Mouse (Mus musculus): Measurements from ENCODE around the gene Ank3. TPM values are rescaled to one million over a fixed set of nuclear protein-coding genes. Genes with fewer than 3 reads are reported as not detected.

Gene Ank3
- total and polyA plus RNA-seq, 2 experiments, result 2.9 to 31.0 TPM

DNA sequence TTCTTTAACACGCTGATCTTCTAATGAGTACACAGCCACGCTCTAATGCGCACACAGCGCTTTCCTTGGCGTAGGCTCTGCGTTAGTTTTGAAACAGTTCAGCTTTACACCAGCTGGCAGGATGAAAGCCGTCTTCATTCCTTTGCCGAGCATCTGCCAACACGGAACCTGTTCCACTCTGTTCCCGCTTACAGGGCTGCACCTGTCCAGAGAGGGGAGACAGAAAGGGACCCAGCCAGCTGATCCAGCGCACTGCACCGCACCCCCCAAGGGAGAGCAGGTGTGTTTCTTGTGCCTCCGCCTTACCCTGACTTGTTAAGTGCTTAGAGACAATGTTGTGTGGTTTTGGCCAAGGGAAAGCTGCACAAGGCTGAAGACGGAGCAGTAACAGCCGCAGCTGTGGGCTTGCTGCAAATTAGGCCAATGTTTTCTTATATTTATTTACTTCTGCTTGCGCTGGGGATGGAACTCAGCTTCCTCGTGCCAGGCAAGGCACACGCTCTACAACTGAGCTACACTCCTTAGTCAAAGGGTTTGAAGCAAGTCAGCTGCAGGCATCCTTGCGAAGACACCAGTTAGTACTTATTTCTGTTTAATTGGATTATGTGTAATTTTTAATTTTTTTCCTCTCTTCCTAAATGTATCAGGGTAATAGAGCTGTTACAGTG is 661.6 kb downstream of the Ank3 start:
- Histone ChIP-seq H3K36me3 (ENCODE audit: control insufficient read depth, insufficient read depth, low read length) (no peaks in the 10 kb centered on the region), H3K4me1 (ENCODE audit: control insufficient read depth, insufficient read depth, low read length) (no peaks in the 10 kb centered on the region), H3K27me3 (ENCODE audit: control insufficient read depth, insufficient read depth, low read length) (no peaks in the 10 kb centered on the region), H3K27ac (replicated peaks; ENCODE audit: insufficient read depth, low read depth, low read length) (no peak overlapping the region), H3K79me2 (ENCODE audit: control insufficient read depth, insufficient read depth, low read length) (no peaks in the 10 kb centered on the region), H3K9ac (ENCODE audit: low read depth, low read length) (no peak overlapping the region), H3K4me3 (ENCODE audit: insufficient read depth, low read depth, low read length) (no peak overlapping the region)
- WGBS, result 66% methylated on average over 19 of the region's 19 CpGs
- no peak for DNase-seq (ENCODE audit: extremely low read depth, low read depth, low spot score)
- TF ChIP-seq CTCF (IDR thresholded peaks at IDR 0.05; ENCODE audit: low read depth, low read length) (no peak), POLR2A (IDR thresholded peaks at IDR 0.05; ENCODE audit: extremely low read depth, insufficient read depth, low read length) (no peak)

DNA sequence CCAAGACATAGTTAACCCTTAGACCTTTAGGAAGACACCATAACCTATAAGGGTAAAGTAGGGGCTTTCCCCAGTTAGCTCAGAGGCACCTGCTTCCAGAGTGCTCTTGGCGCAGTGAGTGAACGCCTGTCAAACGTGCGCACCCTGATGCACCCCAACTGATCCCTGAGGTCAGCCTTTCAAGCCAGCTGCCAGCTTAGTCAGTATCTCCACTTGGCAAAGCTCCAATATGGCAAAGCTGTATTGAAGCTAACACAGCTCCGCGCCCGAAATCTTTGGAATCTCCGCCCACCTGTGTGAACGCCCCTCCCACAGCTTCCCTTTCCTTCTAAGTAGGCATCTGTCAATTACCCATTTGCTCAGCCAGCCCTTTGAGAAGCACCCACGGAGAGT is 662.1 kb downstream of the Ank3 start:
- TF ChIP-seq POLR2A (IDR thresholded peaks at IDR 0.05; ENCODE audit: extremely low read depth, insufficient read depth, low read length) (no peak), CTCF (IDR thresholded peaks at IDR 0.05; ENCODE audit: low read depth, low read length) (no peak)
- WGBS, result 36% methylated on average over 10 of the region's 10 CpGs
- Histone ChIP-seq H3K27me3 (ENCODE audit: control insufficient read depth, insufficient read depth, low read length) (no peaks in the 10 kb centered on the region), H3K79me2 (ENCODE audit: control insufficient read depth, insufficient read depth, low read length) (no peaks in the 10 kb centered on the region), H3K4me1 (ENCODE audit: control insufficient read depth, insufficient read depth, low read length) (no peaks in the 10 kb centered on the region), H3K9ac (ENCODE audit: low read depth, low read length) (no peak overlapping the region), H3K4me3 (ENCODE audit: insufficient read depth, low read depth, low read length) (no peak overlapping the region), H3K36me3 (ENCODE audit: control insufficient read depth, insufficient read depth, low read length) (no peaks in the 10 kb centered on the region), H3K27ac (replicated peaks; ENCODE audit: insufficient read depth, low read depth, low read length) (no peak overlapping the region)
- no peak for DNase-seq (ENCODE audit: extremely low read depth, low read depth, low spot score)

DNA sequence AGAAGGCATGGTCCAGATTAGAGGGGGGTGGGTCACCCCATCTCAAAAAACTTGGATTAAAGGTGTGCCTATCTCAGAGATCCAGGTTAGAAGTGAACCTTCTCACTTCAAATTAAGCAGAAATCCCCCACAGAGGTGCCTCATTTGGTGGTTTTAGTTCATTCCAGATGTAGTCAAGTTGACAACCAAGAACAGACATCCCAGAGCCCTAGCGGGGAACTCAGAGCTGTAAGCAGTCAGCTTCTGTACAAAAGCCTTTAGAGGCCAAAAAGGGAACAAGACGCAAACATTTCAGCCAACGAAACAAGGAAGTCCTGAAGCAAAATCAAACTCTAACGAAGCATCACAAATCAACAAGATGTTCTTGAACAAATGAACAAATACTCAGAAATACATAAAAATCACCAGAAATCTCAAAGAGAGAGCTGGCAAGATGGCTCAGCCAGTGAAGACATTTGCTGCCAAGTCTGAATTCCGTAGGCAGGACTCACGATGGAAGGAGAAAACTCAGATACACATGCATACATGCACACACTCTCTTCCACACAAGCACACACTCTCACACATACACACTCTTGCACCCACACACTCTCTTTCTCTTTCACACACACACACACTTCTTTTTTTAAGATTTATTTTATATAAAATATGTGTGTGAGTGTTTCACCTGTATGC is 665.4 kb downstream of the Ank3 start:
- Histone ChIP-seq H3K9ac (ENCODE audit: low read depth, low read length) (no peak overlapping the region), H3K36me3 (ENCODE audit: control insufficient read depth, insufficient read depth, low read length) (no peaks in the 10 kb centered on the region), H3K79me2 (ENCODE audit: control insufficient read depth, insufficient read depth, low read length) (no peaks in the 10 kb centered on the region), H3K4me1 (ENCODE audit: control insufficient read depth, insufficient read depth, low read length) (no peaks in the 10 kb centered on the region), H3K4me3 (ENCODE audit: insufficient read depth, low read depth, low read length) (no peak overlapping the region), H3K27me3 (ENCODE audit: control insufficient read depth, insufficient read depth, low read length) (no peaks in the 10 kb centered on the region), H3K27ac (replicated peaks; ENCODE audit: insufficient read depth, low read depth, low read length) (no peak overlapping the region)
- 87% methylated on average over 6 of the region's 6 CpGs for WGBS
- no peak for TF ChIP-seq POLR2A (IDR thresholded peaks at IDR 0.05; ENCODE audit: extremely low read depth, insufficient read depth, low read length)
- no peak for TF ChIP-seq CTCF (IDR thresholded peaks at IDR 0.05; ENCODE audit: low read depth, low read length)
- peak; percentile 7 for DNase-seq (ENCODE audit: extremely low read depth, low read depth, low spot score)

DNA sequence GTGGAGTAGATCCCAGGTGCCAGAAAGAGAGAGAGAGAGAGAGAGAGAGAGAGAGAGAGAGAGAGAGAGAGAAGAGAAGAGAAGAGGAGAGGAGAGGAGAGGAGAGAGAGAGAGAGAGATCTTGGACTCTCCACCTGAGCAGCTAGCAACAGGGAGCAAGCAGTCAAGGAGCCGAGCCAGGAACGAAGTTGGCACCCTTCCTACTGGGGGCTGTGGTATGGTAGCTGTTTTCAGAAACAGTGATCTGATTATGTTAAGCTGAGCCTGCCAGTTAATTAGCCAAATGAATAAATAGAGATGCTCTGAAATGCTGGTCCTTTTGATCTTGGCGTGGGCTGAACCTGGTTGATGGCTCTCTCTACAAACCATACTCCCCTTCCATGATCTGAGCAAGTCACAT is 666.6 kb downstream of the Ank3 start:
- Histone ChIP-seq H3K27me3 (ENCODE audit: control insufficient read depth, insufficient read depth, low read length) (no peaks in the 10 kb centered on the region), H3K4me1 (ENCODE audit: control insufficient read depth, insufficient read depth, low read length) (no peaks in the 10 kb centered on the region), H3K36me3 (ENCODE audit: control insufficient read depth, insufficient read depth, low read length) (no peaks in the 10 kb centered on the region), H3K4me3 (ENCODE audit: insufficient read depth, low read depth, low read length) (no peak overlapping the region), H3K27ac (replicated peaks; ENCODE audit: insufficient read depth, low read depth, low read length) (no peak overlapping the region), H3K79me2 (ENCODE audit: control insufficient read depth, insufficient read depth, low read length) (no peaks in the 10 kb centered on the region), H3K9ac (ENCODE audit: low read depth, low read length) (no peak overlapping the region)
- WGBS, result 83% methylated on average over 3 of the region's 3 CpGs
- no peak for TF ChIP-seq CTCF (IDR thresholded peaks at IDR 0.05; ENCODE audit: low read depth, low read length)
- TF ChIP-seq POLR2A (IDR thresholded peaks at IDR 0.05; ENCODE audit: extremely low read depth, insufficient read depth, low read length), result no peak
- no peak for DNase-seq (ENCODE audit: extremely low read depth, low read depth, low spot score)

DNA sequence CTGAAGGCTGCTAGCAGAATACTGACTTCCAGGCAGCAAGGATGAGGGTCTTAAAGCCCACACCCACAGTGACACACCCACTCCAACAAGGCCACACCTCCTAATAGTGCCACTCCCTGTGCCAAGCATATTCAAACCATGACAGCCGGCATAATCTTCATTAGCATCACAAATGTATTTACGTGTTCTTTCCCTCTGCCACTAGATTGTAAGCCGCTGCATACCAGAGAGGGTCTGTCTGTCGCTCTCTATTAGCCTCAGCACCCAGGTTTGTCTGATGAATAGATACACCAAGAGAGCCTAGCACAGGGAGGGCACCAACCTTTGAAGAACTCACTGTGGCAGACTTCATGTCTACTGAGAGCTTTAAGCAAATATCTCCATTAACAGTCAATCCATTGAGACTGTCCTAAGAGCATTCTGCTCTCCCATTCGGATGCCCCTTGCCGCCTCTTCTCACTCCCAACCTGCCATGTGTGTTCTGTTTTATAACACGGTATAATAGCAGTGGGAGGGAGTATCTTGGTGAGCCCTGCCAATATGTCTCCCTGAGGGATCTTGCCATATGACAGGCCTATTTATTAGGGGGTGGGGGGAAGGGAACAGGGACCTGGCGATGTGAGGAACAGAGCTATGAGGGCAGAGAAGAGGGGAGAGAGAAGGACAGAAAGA is 668.1 kb downstream of the Ank3 start:
- no peaks in the 10 kb centered on the region for H3K36me3 ChIP-seq (ENCODE audit: control insufficient read depth, insufficient read depth, low read length)
- DNase-seq (ENCODE audit: extremely low read depth, low read depth, low spot score), result no peak
- 81% methylated on average over 8 of the region's 8 CpGs for WGBS
- H3K4me3 ChIP-seq (ENCODE audit: insufficient read depth, low read depth, low read length), result no peak overlapping the region
- TF ChIP-seq CTCF (IDR thresholded peaks at IDR 0.05; ENCODE audit: low read depth, low read length) (no peak), POLR2A (IDR thresholded peaks at IDR 0.05; ENCODE audit: extremely low read depth, insufficient read depth, low read length) (no peak)
- H3K79me2 ChIP-seq (ENCODE audit: control insufficient read depth, insufficient read depth, low read length), result no peaks in the 10 kb centered on the region
- no peak overlapping the region for H3K27ac ChIP-seq (replicated peaks; ENCODE audit: insufficient read depth, low read depth, low read length)
- no peaks in the 10 kb centered on the region for H3K4me1 ChIP-seq (ENCODE audit: control insufficient read depth, insufficient read depth, low read length)
- H3K27me3 ChIP-seq (ENCODE audit: control insufficient read depth, insufficient read depth, low read length), result no peaks in the 10 kb centered on the region
- no peak overlapping the region for H3K9ac ChIP-seq (ENCODE audit: low read depth, low read length)

All from liver, adult 2 months (tissue).